Mouse (Mus musculus) E14TG2a.4 (cell line): ENCODE measurements at regions not wholly inside any gene's neighbourhood (a gene's known extent, or its start where the extent isn't known, plus 50 kb on each side); places are given as distances from the start of the nearest gene placed in this dataset.
A peak's percentile ranks its signal among the peaks of the same experiment; 100 is the strongest.

ENCODE experiments used
- H3K27me3 ChIP-seq: 2 replicates; pipeline ENCODE4 v1.6.1; 2014; ENCODE audit warnings: low read length, control low read depth; ENCODE audit not compliant: insufficient read depth
- H3K36me3 ChIP-seq: 2 replicates; pipeline ENCODE4 v1.6.1; 2014; ENCODE audit warnings: low read length, control low read depth; ENCODE audit not compliant: insufficient read depth
- H3K4me1 ChIP-seq: replicated peaks from 2 replicates; pipeline ENCODE4 v1.6.1; 2014; ENCODE audit warnings: low read depth, low read length, control low read depth
- H3K4me3 ChIP-seq: replicated peaks from 2 replicates; pipeline ENCODE4 v1.5.1; 2014; ENCODE audit warnings: mild to moderate bottlenecking, low read length
- H3K9me3 ChIP-seq: 2 replicates; pipeline ENCODE4 v1.6.1; 2014; ENCODE audit warnings: low read length, control low read depth
- CTCF ChIP-seq: conservative IDR thresholded peaks from 2 replicates; pipeline ENCODE4 v1.5.1; 2014; ENCODE audit warnings: low read length
- NANOG ChIP-seq: IDR thresholded peaks from 2 replicates; pipeline ENCODE4 v1.6.1; 2014; ENCODE audit warnings: borderline replicate concordance, low read length, mixed read lengths
- POU5F1 ChIP-seq: IDR thresholded peaks from 2 replicates; pipeline ENCODE4 v1.6.1; 2014; ENCODE audit warnings: low read length, borderline replicate concordance

GRCm38 (mm10) chr16:31530090-31530489, 108.0 kb downstream of the Bdh1 start:
- TF ChIP-seq POU5F1 = no peak
- TF ChIP-seq NANOG = no peak
- no peak for TF ChIP-seq CTCF
- H3K4me3 ChIP-seq = no peak overlapping the region
- H3K27me3 ChIP-seq = peaks cover 4% of the 10 kb centered on the region; the same call in 1 of the 2 replicates
- H3K9me3 ChIP-seq = no peaks in the 10 kb centered on the region
- no peaks in the 10 kb centered on the region for H3K36me3 ChIP-seq
- peaks cover 16% of the 10 kb centered on the region for H3K4me1 ChIP-seq

GRCm38 (mm10) chr16:31533196-31533777, 111.2 kb downstream of the Bdh1 start:
- Histone ChIP-seq H3K9me3 (no peaks in the 10 kb centered on the region), H3K4me3 (no peak overlapping the region), H3K27me3 (peaks cover 4% of the 10 kb centered on the region; the same call in 1 of the 2 replicates), H3K4me1 (peaks cover 9% of the 10 kb centered on the region; the same call in 1 of the 2 replicates), H3K36me3 (no peaks in the 10 kb centered on the region)
- no peak for TF ChIP-seq NANOG
- TF ChIP-seq CTCF = no peak
- no peak for TF ChIP-seq POU5F1

- Histone ChIP-seq H3K4me3 (no peak overlapping the region), H3K36me3 (no peaks in the 10 kb centered on the region), H3K27me3 (peaks cover 4% of the 10 kb centered on the region; the same call in 1 of the 2 replicates), H3K4me1 (peaks cover 9% of the 10 kb centered on the region; the same call in 1 of the 2 replicates), H3K9me3 (no peaks in the 10 kb centered on the region)
- no peak for TF ChIP-seq NANOG
- no peak for TF ChIP-seq CTCF
- no peak for TF ChIP-seq POU5F1
Measured at GRCm38 (mm10) chr16:31534923-31535523, 112.9 kb downstream of the Bdh1 start.

- TF ChIP-seq POU5F1 (no peak), NANOG (no peak), CTCF (no peak)
- Histone ChIP-seq H3K4me1 (peaks cover 17% of the 10 kb centered on the region), H3K36me3 (no peaks in the 10 kb centered on the region), H3K4me3 (no peak overlapping the region), H3K27me3 (peaks cover 4% of the 10 kb centered on the region), H3K9me3 (no peaks in the 10 kb centered on the region)
Measured at GRCm38 (mm10) chr16:31536328-31536727, 114.2 kb downstream of the Bdh1 start.

GRCm38 (mm10) chr16:31538606-31539005, 116.5 kb downstream of the Bdh1 start:
- H3K27me3 ChIP-seq = peaks cover 22% of the 10 kb centered on the region
- no peak for TF ChIP-seq NANOG
- no peak for TF ChIP-seq CTCF
- no peak for TF ChIP-seq POU5F1
- no peaks in the 10 kb centered on the region for H3K9me3 ChIP-seq
- H3K36me3 ChIP-seq = no peaks in the 10 kb centered on the region
- no peak overlapping the region for H3K4me3 ChIP-seq
- peaks cover 23% of the 10 kb centered on the region for H3K4me1 ChIP-seq

GRCm38 (mm10) chr16:31543499-31544170, 119.6 kb upstream of the Dlg1 start:
- TF ChIP-seq CTCF (no peak), NANOG (no peak), POU5F1 (no peak)
- H3K4me3 ChIP-seq = peak overlapping the region; percentile 35
- H3K36me3 ChIP-seq = no peaks in the 10 kb centered on the region
- H3K9me3 ChIP-seq = peaks cover 6% of the 10 kb centered on the region
- H3K27me3 ChIP-seq = peaks cover 47% of the 10 kb centered on the region
- peaks cover 58% of the 10 kb centered on the region for H3K4me1 ChIP-seq

- Histone ChIP-seq H3K27me3 (peaks cover 43% of the 10 kb centered on the region), H3K4me3 (peak overlapping the region; percentile 68), H3K4me1 (peaks cover 73% of the 10 kb centered on the region), H3K9me3 (peaks cover 6% of the 10 kb centered on the region), H3K36me3 (no peaks in the 10 kb centered on the region)
- TF ChIP-seq POU5F1 (no peak), NANOG (peak; percentile 96), CTCF (no peak)
Measured at GRCm38 (mm10) chr16:31546062-31546827, 117.0 kb upstream of the Dlg1 start.

- peaks cover 76% of the 10 kb centered on the region for H3K4me1 ChIP-seq
- no peaks in the 10 kb centered on the region for H3K36me3 ChIP-seq
- H3K27me3 ChIP-seq = peaks cover 41% of the 10 kb centered on the region
- TF ChIP-seq CTCF (no peak), POU5F1 (no peak), NANOG (peak; percentile 87; the same call in 1 of the 2 replicates)
- no peak overlapping the region for H3K4me3 ChIP-seq
- peaks cover 6% of the 10 kb centered on the region for H3K9me3 ChIP-seq
Measured at GRCm38 (mm10) chr16:31546828-31547224, 116.4 kb upstream of the Dlg1 start.
